Comparison of ENCODE assay signal across 8 mouse cellular contexts in the genomic region with DNA sequence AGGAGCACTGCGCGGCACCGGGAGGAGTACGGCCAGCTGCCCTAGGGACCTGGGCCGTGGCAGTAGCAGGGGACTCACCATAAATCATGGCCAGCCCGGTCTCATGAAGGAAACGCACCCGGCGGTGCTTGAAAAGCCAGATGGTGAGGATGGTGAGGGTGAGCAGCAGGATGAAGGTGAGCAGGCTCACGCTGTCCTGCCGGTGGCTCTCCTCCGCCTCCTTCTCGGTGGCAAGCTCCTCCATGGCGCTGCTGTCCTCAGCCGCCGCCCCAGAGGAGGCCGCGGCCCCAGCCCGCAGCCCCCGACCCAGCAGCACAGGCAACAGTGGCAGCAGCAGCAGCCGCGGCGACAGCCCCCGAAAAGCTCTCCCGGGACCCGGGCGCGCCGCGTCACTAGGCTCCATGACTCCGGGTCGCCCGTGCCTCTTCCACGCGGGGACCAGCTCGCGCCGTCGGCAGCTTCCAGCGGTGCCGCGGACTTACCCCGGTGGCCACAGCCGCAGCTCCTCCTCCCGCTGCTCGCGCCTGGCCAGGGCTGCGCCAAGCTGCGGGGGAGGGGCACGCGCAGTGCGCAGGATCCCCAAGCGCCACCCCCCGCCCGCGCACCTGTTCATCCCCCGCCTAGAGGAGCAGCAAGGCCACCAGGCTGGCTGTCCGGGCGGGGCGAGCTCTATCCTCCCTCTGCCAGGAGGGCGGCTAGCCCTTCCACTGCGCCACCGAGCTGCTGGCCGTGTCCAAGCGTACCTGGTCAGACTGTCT. TPM values are rescaled to one million over a fixed set of nuclear protein-coding genes. Genes with fewer than 3 reads are reported as not detected.
A peak's percentile ranks its signal among the peaks of the same experiment; 100 is the strongest.
DNase-seq lines count a peak whose midpoint lies in the region; ATAC-seq and TF ChIP-seq lines count a peak whose summit lies in the region.

Gene Slc9a7, minus strand, starts transcription at position 526 of the 758 bp plus-strand sequence.

- no peaks in the 10 kb centered on the region for H3K4me1 ChIP-seq in embryonic facial prominence, embryonic 11.5 days (ENCODE audit: control insufficient read depth, insufficient read depth, low read length)
- no peaks in the 10 kb centered on the region for H3K4me1 ChIP-seq in heart, adult 2 months (ENCODE audit: control insufficient read depth, insufficient read depth, low read length)
- H3K4me1 ChIP-seq in kidney, adult 2 months (ENCODE audit: control insufficient read depth, insufficient read depth, low read length), result no peaks in the 10 kb centered on the region
- H3K4me1 ChIP-seq in limb, embryonic 12.5 days (replicated peaks), result no peaks in the 10 kb centered on the region
- H3K4me1 ChIP-seq in midbrain, embryonic 13.5 days (replicated peaks), result no peaks in the 10 kb centered on the region
- 0 out of 2 replicates have a peak, but pooled peaks cover 4% of the 10 kb centered on the region for H3K4me1 ChIP-seq in small intestine, adult 2 months (ENCODE audit: control insufficient read depth, insufficient read depth, insufficient read length, low read length)

- H3K9ac ChIP-seq in embryonic facial prominence, embryonic 11.5 days (replicated peaks; ENCODE audit: low read length), result peak within 1 kb of the TSS; percentile 50
- peak within 1 kb of the TSS; percentile 59 for H3K9ac ChIP-seq in heart, adult 2 months (ENCODE audit: low read depth, low read length)
- H3K9ac ChIP-seq in limb, embryonic 12.5 days (replicated peaks), result peak within 1 kb of the TSS; percentile 51
- H3K9ac ChIP-seq in midbrain, embryonic 13.5 days (replicated peaks), result peak within 1 kb of the TSS; percentile 69

- H3K36me3 ChIP-seq in embryonic facial prominence, embryonic 11.5 days (replicated peaks; ENCODE audit: control insufficient read depth, insufficient read depth, low read depth, low read length), result no peaks in the 10 kb centered on the region
- no peaks in the 10 kb centered on the region for H3K36me3 ChIP-seq in heart, adult 2 months (ENCODE audit: control insufficient read depth, insufficient read depth, low read length)
- H3K36me3 ChIP-seq in kidney, adult 2 months (ENCODE audit: control insufficient read depth, insufficient read depth, low read length), result no peaks in the 10 kb centered on the region
- no peaks in the 10 kb centered on the region for H3K36me3 ChIP-seq in limb, embryonic 12.5 days
- no peaks in the 10 kb centered on the region for H3K36me3 ChIP-seq in midbrain, embryonic 13.5 days
- H3K36me3 ChIP-seq in small intestine, adult 2 months (ENCODE audit: control insufficient read depth, insufficient read depth, low read length), result no peaks in the 10 kb centered on the region

- no peaks in the 10 kb centered on the region for H3K79me2 ChIP-seq in heart, adult 2 months (replicated peaks; ENCODE audit: control insufficient read depth, insufficient read depth, low read length)

- H3K4me2 ChIP-seq in embryonic facial prominence, embryonic 11.5 days (ENCODE audit: low read depth, low read length), result peak within 1 kb of the TSS; percentile 74
- H3K4me2 ChIP-seq in limb, embryonic 12.5 days, result peak within 1 kb of the TSS; percentile 69
- peak within 1 kb of the TSS; percentile 58 for H3K4me2 ChIP-seq in midbrain, embryonic 13.5 days (replicated peaks)

- TF ChIP-seq POLR2A in heart, adult 2 months (IDR thresholded peaks at IDR 0.05; ENCODE audit: insufficient read depth, low read depth, low read length), result no peak
- TF ChIP-seq POLR2A in kidney, adult 2 months (IDR thresholded peaks at IDR 0.05; ENCODE audit: low read depth, low read length), result no peak
- TF ChIP-seq POLR2A in small intestine, adult 2 months (IDR thresholded peaks at IDR 0.05; ENCODE audit: low read depth, low read length), result no peak

- H3K9me3 ChIP-seq in embryonic facial prominence, embryonic 11.5 days (replicated peaks; ENCODE audit: control insufficient read depth, low read length), result no peaks in the 10 kb centered on the region
- no peaks in the 10 kb centered on the region for H3K9me3 ChIP-seq in limb, embryonic 12.5 days
- no peaks in the 10 kb centered on the region for H3K9me3 ChIP-seq in midbrain, embryonic 13.5 days

- no peaks in the 10 kb centered on the region for H3K27me3 ChIP-seq in embryonic facial prominence, embryonic 11.5 days (ENCODE audit: control insufficient read depth, insufficient read depth, low read length)
- no peaks in the 10 kb centered on the region for H3K27me3 ChIP-seq in heart, adult 2 months (ENCODE audit: control insufficient read depth, insufficient read depth, low read length)
- H3K27me3 ChIP-seq in kidney, adult 2 months (replicated peaks; ENCODE audit: control insufficient read depth, insufficient read depth, low read length), result no peaks in the 10 kb centered on the region
- H3K27me3 ChIP-seq in limb, embryonic 12.5 days, result peaks cover 11% of the 10 kb centered on the region
- H3K27me3 ChIP-seq in midbrain, embryonic 13.5 days, result no peaks in the 10 kb centered on the region
- H3K27me3 ChIP-seq in small intestine, adult 2 months (ENCODE audit: control insufficient read depth, insufficient read depth, low read length), result peaks cover 5% of the 10 kb centered on the region

- TF ChIP-seq EP300 in heart, adult 2 months (IDR thresholded peaks at IDR 0.05; ENCODE audit: insufficient read depth, low read depth, low read length), result no peak

- intact Hi-C loops in heart, adult 2 months (cut with DNase I), result no loop called here

- 7% methylated on average over 33 of the region's 65 CpGs for WGBS in embryonic facial prominence, embryonic 11.5 days
- 17% methylated on average over 60 of the region's 65 CpGs for WGBS in heart, adult 2 months
- 5% methylated on average over 45 of the region's 65 CpGs for WGBS in kidney, adult 2 months
- WGBS in limb, embryonic 12.5 days, result 15% methylated on average over 48 of the region's 65 CpGs
- WGBS in midbrain, embryonic 13.5 days, result 17% methylated on average over 55 of the region's 65 CpGs
- WGBS in small intestine, adult 2 months, result 10% methylated on average over 61 of the region's 65 CpGs

- peak; percentile 72 for DNase-seq in adrenal gland, postnatal 10 days
- DNase-seq in embryonic facial prominence, embryonic 11.5 days (ENCODE audit: low spot score), result peak; percentile 44
- peak; percentile 57 to 73 for DNase-seq in heart, adult 2 months
- peak; percentile 57 for DNase-seq in kidney, adult 2 months

- TF ChIP-seq CTCF in heart, adult 2 months (IDR thresholded peaks at IDR 0.05), result no peak
- no peak for TF ChIP-seq CTCF in kidney, adult 2 months (conservative IDR thresholded peaks at IDR 0.05; ENCODE audit: insufficient read depth, insufficient read length, low read depth, low read length)
- no peak for TF ChIP-seq CTCF in small intestine, adult 2 months (IDR thresholded peaks at IDR 0.05; ENCODE audit: extremely low read depth, insufficient read length, insufficient replicate concordance, low read depth, low read length)

- H3K27ac ChIP-seq in embryonic facial prominence, embryonic 11.5 days (replicated peaks; ENCODE audit: low read depth, low read length), result no peak within 1 kb of the TSS
- H3K27ac ChIP-seq in heart, adult 2 months, result no peak within 1 kb of the TSS; the same call in 1 of the 2 replicates
- no peak within 1 kb of the TSS for H3K27ac ChIP-seq in kidney, adult 2 months (ENCODE audit: insufficient read depth, low read depth, low read length)
- no peak within 1 kb of the TSS for H3K27ac ChIP-seq in limb, embryonic 12.5 days
- 0 out of 2 replicates have a peak within 1 kb of the TSS, but pooled peaks have one; percentile 39 for H3K27ac ChIP-seq in midbrain, embryonic 13.5 days
- no peak within 1 kb of the TSS for H3K27ac ChIP-seq in small intestine, adult 2 months (ENCODE audit: insufficient read depth, low read depth, low read length)

- peak within 1 kb of the TSS; percentile 51 for H3K4me3 ChIP-seq in embryonic facial prominence, embryonic 11.5 days (ENCODE audit: low read depth, low read length)
- peak within 1 kb of the TSS; percentile 46 for H3K4me3 ChIP-seq in heart, adult 2 months
- H3K4me3 ChIP-seq in kidney, adult 2 months (ENCODE audit: insufficient read depth, low read depth, low read length), result peak within 1 kb of the TSS; percentile 61
- peak within 1 kb of the TSS; percentile 53 for H3K4me3 ChIP-seq in limb, embryonic 12.5 days (replicated peaks)
- H3K4me3 ChIP-seq in midbrain, embryonic 13.5 days (replicated peaks), result peak within 1 kb of the TSS; percentile 58
- H3K4me3 ChIP-seq in small intestine, adult 2 months (ENCODE audit: low read depth, low read length), result peak within 1 kb of the TSS; percentile 70

- peak; percentile 72; the same call in 1 of the 2 replicates for ATAC-seq in embryonic facial prominence, embryonic 11.5 days (replicated peaks; ENCODE audit: insufficient number of reproducible peaks, low FRiP score, low TSS enrichment, low read depth)
- peak; percentile 68 for ATAC-seq in limb, embryonic 12.5 days (ENCODE audit: insufficient number of reproducible peaks, insufficient read depth, low FRiP score, low TSS enrichment, low read depth)
- peak; percentile 94 for ATAC-seq in midbrain, embryonic 13.5 days
- ATAC-seq in erythroid progenitor cell, adult 5-6 weeks (replicated peaks; ENCODE audit: low FRiP score, poor library complexity, severe bottlenecking), result no peak

RNA-seq across cellular contexts. Expression of gene Slc9a7, which starts in this region (rescaled TPM):
- 1 to 10 TPM; 7.1 to 9.7 TPM for total RNA-seq in adrenal gland, postnatal 10 days (2021)
- 0.50 and 1.2 TPM in 2 replicates for polyA plus RNA-seq in embryonic facial prominence, embryonic 11.5 days (2014; fragmentation: Nextera tagmentation; extraction: Ambion mirVana)
- 1 to 10 TPM; 3.8 to 4.8 TPM for total RNA-seq in heart, adult 2 months (2021)
- 2.1 and 2.8 TPM in 2 replicates for polyA plus RNA-seq in heart, adult 2 months (2012; rRNA removed)
- 1.2 and 1.9 TPM in 2 replicates for polyA plus RNA-seq in kidney, adult 2 months (2012; rRNA removed)
- polyA plus RNA-seq in limb, embryonic 12.5 days (2016; fragmentation: Nextera tagmentation; extraction: Ambion mirVana), result 0.97 and 1.9 TPM in 2 replicates
- polyA plus RNA-seq in midbrain, embryonic 13.5 days (2015; fragmentation: Nextera tagmentation; extraction: Ambion mirVana), result 4.2 and 5.0 TPM in 2 replicates
- polyA plus RNA-seq in small intestine, adult 2 months (2012; rRNA removed), result 0.57 and 0.94 TPM in 2 replicates
- not detected in 2 replicates for total RNA-seq in erythroid progenitor cell, adult 5-6 weeks (2015; ENCODE audit: low replicate concordance)
- total RNA-seq in erythroid progenitor cell, adult 5-6 weeks (2017; ENCODE audit: low replicate concordance), result 4.7 TPM in 1 of 2 replicates, not detected in the other
